Mouse (Mus musculus): Measurements from ENCODE around the gene Cacna1c.

Gene Cacna1c

GRCm38 (mm10) chr6:118963283-118963682 lies 232.9 kb downstream of the Cacna1c start:
- DNase-seq (ENCODE audit: low read depth, low spot score) = no peak

- DNase-seq (ENCODE audit: low read depth, low spot score) = no peak
These were observed 237.7 kb downstream of the Cacna1c start for GRCm38 (mm10) chr6:118958529-118958928.

GRCm38 (mm10) chr6:118956234-118956633 lies 240.0 kb downstream of the Cacna1c start:
- no peak for DNase-seq (ENCODE audit: low read depth, low spot score)

GRCm38 (mm10) chr6:118955777-118956176 lies 240.4 kb downstream of the Cacna1c start:
- DNase-seq (ENCODE audit: low read depth, low spot score) = no peak

- DNase-seq (ENCODE audit: low read depth, low spot score) = no peak
These were observed 241.1 kb downstream of the Cacna1c start for GRCm38 (mm10) chr6:118954988-118955554.

- DNase-seq (ENCODE audit: low read depth, low spot score) = no peak
These were observed 243.8 kb downstream of the Cacna1c start for GRCm38 (mm10) chr6:118952377-118952776.

GRCm38 (mm10) chr6:118950190-118950589 lies 246.0 kb downstream of the Cacna1c start:
- no peak for DNase-seq (ENCODE audit: low read depth, low spot score)

GRCm38 (mm10) chr6:118947286-118947685 lies 248.9 kb downstream of the Cacna1c start:
- no peak for DNase-seq (ENCODE audit: low read depth, low spot score)

GRCm38 (mm10) chr6:118946660-118947059 lies 249.6 kb downstream of the Cacna1c start:
- no peak for DNase-seq (ENCODE audit: low read depth, low spot score)

GRCm38 (mm10) chr6:118944093-118944492 lies 252.1 kb downstream of the Cacna1c start:
- DNase-seq (ENCODE audit: low read depth, low spot score) = no peak

- no peak for DNase-seq (ENCODE audit: low read depth, low spot score)
These were observed 254.4 kb downstream of the Cacna1c start for GRCm38 (mm10) chr6:118941816-118942215.

GRCm38 (mm10) chr6:118941036-118941435 lies 255.2 kb downstream of the Cacna1c start:
- DNase-seq (ENCODE audit: low read depth, low spot score) = no peak

- no peak for DNase-seq (ENCODE audit: low read depth, low spot score)
These were observed 256.6 kb downstream of the Cacna1c start for GRCm38 (mm10) chr6:118939626-118940025.

- no peak for DNase-seq (ENCODE audit: low read depth, low spot score)
These were observed 257.7 kb downstream of the Cacna1c start for GRCm38 (mm10) chr6:118938386-118939096.

GRCm38 (mm10) chr6:118937536-118937935 lies 258.7 kb downstream of the Cacna1c start:
- no peak for DNase-seq (ENCODE audit: low read depth, low spot score)

GRCm38 (mm10) chr6:118935520-118936415 lies 260.4 kb downstream of the Cacna1c start:
- no peak for DNase-seq (ENCODE audit: low read depth, low spot score)

- no peak for DNase-seq (ENCODE audit: low read depth, low spot score)
These were observed 261.8 kb downstream of the Cacna1c start for GRCm38 (mm10) chr6:118934243-118934902.

- DNase-seq (ENCODE audit: low read depth, low spot score) = no peak
These were observed 263.1 kb downstream of the Cacna1c start for GRCm38 (mm10) chr6:118933017-118933594.

GRCm38 (mm10) chr6:118932002-118932700 lies 264.1 kb downstream of the Cacna1c start:
- DNase-seq (ENCODE audit: low read depth, low spot score) = no peak

GRCm38 (mm10) chr6:118926669-118927068 lies 269.5 kb downstream of the Cacna1c start:
- DNase-seq (ENCODE audit: low read depth, low spot score) = no peak

GRCm38 (mm10) chr6:118924426-118924825 lies 271.8 kb downstream of the Cacna1c start:
- DNase-seq (ENCODE audit: low read depth, low spot score) = no peak
